Mouse (Mus musculus): ENCODE data around the gene Gorasp1. TPM values are rescaled to one million over a fixed set of nuclear protein-coding genes. Genes with fewer than 3 reads are reported as not detected.
A peak's percentile ranks its signal among the peaks of the same experiment; 100 is the strongest.

The Gorasp1 gene
- total RNA-seq, 2 experiments from 2014 or later: 33.1 to 40.8 TPM

DNA sequence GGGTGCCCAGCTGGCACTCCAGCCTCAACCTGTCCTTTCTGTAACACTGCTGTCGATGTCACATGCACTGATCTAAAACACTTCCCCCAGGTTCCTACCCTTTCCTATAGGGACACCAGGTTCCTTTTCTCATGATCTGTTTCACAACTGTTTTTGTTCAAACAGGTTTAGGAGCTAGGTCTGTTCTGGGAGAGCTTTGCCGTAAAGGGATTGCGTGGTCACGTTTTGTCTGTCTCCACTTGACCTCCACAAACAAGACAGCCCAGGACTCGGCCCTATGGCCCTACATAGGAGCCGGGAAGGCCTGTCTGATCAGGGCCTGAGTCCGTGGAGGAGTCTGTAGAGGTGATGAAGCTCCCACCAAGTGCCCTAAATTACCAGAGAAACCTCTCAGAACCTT is 32.4 kb upstream of the Gorasp1 start:
- TF ChIP-seq CTCF (conservative IDR thresholded peaks at IDR 0.05): no peak
- no peak overlapping the region for H3K27ac ChIP-seq
- DNase-seq (ENCODE audit: low spot score in 2 of 2): no peak
- H3K4me3 ChIP-seq: no peak overlapping the region

DNA sequence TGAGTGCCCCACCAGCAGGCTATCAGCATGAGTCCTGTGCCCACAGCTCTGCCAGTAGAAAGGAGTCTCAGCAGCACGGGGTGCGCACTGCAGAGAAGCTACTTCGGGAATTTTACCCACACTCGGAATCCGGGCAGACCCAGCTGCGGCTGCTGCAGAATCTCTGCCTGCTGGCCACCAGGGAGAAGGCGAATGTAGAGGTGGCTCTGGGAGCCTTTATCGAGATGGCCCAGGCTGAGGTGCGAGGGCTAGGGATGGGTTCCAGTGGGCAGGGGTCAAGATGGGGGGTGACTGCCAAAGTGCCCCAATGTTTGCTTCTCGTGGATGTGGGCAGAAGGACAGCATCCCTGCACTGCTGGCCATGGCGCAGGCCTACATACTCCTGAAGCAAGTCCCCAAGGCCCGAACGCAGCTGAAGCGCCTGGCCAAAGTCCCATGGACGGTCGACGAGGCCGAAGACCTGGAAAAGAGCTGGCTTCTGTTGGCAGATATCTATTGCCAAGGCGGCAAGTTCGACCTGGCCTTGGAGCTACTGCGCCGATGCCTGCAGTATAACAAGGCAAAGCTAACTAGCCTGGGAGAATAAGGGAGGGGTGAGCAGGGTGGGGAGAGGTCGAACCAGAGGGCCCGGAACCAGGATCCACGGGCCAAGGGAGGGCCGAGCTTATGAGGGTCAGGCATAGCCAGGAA is 29.0 kb upstream of the Gorasp1 start:
- DNase-seq (ENCODE audit: low spot score in 2 of 2): no peak
- Histone ChIP-seq H3K4me3 (no peak overlapping the region), H3K27ac (no peak overlapping the region)
- TF ChIP-seq CTCF (conservative IDR thresholded peaks at IDR 0.05): no peak

DNA sequence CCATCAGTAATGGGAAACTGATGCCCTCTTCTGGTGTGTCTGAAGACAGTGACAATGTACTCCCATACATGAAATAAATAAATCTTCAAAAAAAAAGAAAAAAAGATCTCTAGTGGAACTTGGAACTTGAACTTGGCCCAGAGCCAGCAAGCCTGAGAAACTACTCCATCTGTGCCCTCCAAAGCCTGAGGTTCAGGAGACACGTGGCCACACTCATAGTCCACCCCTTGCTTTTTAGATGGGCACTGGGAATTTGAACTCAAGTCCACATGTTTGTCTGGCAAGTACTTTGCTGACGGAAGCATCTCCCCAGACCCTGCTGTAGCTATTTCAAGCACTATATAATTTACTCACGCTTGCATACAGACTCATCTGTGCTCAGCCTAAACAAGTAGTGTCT is 27.8 kb upstream of the Gorasp1 start:
- Histone ChIP-seq H3K27ac (no peak overlapping the region), H3K4me3 (no peak overlapping the region)
- TF ChIP-seq CTCF (conservative IDR thresholded peaks at IDR 0.05): no peak
- DNase-seq (ENCODE audit: low spot score in 2 of 2): no peak

DNA sequence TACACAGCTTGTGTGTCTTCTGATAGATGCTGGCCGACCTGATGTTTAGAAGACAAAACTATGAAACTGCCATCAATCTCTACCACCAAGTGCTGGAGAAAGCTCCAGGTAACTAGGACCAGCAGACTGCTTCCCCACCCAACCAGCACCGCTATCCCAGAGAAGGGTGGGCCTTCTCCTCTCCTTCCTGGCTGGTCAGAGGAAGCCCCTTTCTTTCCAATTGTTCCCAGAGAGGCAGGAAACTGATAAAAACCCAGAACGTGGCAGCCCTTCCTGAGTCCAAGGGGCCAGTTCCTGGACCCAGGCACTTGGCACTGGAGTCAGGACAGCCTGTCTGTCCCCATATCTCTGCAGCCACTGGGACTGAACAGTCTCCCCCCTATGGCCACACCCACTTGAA is 26.8 kb upstream of the Gorasp1 start:
- no peak overlapping the region for H3K4me3 ChIP-seq
- no peak for DNase-seq (ENCODE audit: low spot score in 2 of 2)
- no peak overlapping the region for H3K27ac ChIP-seq
- no peak for TF ChIP-seq CTCF (conservative IDR thresholded peaks at IDR 0.05)

DNA sequence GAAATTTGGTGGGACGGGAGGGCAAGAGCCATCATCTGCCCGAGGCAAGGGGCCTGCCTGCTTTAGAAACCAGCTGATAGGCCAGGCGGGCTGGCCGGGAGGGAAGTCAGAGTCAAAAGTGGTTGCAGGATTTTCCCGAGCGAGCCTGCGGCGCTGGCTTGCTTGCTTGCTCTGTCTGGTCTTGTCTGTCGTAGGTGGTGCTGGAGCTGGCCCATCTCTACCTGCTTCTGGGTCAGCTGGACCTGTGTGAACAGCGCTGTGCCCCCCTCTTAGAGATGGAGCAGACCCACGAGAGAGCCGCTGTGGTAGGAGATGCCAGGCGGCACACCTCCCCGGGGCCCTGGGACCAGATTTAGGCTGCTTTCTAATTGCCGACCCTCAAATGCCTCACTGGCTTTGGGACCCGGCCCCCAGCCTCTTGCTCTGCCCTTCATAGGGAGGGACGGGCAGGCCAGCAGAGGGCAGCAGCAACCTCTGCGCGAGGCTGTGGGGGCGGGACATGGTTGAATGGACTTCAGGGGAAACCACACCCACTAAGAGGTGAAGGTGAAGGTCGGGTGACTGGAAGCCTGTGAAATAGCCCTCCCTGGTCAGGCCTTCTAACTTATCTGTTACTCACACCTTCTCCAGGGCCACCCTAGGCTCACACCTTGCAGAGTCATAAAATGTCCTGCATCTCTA is 25.8 kb upstream of the Gorasp1 start:
- no peak overlapping the region for H3K27ac ChIP-seq
- TF ChIP-seq CTCF (conservative IDR thresholded peaks at IDR 0.05): peak; percentile 85
- DNase-seq (ENCODE audit: low spot score in 2 of 2): no peak
- no peak overlapping the region for H3K4me3 ChIP-seq

DNA sequence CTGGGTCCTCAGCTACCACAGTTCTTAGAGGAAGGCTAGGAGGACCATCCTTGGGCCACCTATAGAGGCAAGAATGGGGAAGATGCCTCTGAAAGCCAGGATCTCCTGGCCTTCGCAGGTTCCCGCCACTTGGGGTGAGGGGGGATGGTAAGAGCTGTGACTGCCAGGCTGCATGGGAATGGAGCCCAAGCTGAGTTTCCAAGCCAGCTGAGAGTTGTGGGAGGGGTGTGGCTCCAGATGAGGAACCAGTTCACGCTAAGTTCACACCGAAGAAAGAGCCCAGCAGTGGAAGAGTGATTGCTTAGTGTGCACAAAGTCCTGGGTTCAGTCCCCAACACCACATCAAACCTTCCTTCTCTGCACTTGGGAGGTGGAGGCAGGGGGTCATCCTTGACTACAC is 24.9 kb upstream of the Gorasp1 start:
- DNase-seq (ENCODE audit: low spot score in 2 of 2): no peak
- TF ChIP-seq CTCF (conservative IDR thresholded peaks at IDR 0.05): no peak
- Histone ChIP-seq H3K27ac (no peak overlapping the region), H3K4me3 (no peak overlapping the region)

DNA sequence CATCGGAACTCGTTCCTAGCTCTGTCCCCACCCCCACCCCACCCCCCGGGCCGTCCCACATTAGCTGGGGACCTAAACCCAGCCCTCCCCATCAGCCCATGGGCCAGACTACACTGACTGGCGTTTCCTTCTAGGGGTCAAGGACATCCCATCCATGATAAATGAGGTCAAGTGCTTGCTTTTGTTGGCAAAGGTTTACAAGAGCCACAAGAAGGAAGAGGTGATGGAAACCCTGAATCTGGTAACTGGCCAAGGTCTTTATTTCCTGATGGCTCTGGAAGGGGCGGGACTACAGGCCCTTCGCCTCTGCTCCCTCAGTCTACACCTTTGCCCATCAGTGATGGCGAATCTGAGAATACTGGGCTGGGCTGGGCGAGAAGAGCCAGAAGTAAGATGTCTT is 21.5 kb upstream of the Gorasp1 start:
- DNase-seq (ENCODE audit: low spot score in 2 of 2): no peak
- no peak for TF ChIP-seq CTCF (conservative IDR thresholded peaks at IDR 0.05)
- no peak overlapping the region for H3K27ac ChIP-seq
- H3K4me3 ChIP-seq: no peak overlapping the region

DNA sequence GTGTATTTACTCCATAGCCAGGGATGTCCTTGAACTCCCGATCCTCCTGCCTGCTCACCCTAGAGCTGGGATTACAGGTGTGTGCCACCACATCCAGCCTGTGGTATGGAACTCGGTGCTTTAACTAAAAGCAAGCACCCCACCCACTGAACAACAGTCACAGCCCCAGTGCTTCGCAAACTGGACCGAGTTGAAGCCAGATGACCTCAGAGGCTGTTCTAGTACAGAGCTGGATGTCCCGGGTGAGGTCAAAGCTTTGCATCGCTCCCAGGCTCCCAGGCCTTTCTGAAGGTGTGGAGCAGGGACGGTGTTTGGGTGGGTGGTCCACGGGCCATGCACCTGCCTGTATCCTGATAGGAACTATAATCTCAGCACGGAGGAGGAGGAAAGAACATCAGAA is 14.0 kb upstream of the Gorasp1 start:
- no peak overlapping the region for H3K27ac ChIP-seq
- no peak overlapping the region for H3K4me3 ChIP-seq
- no peak for TF ChIP-seq CTCF (conservative IDR thresholded peaks at IDR 0.05)
- no peak for DNase-seq (ENCODE audit: low spot score in 2 of 2)

DNA sequence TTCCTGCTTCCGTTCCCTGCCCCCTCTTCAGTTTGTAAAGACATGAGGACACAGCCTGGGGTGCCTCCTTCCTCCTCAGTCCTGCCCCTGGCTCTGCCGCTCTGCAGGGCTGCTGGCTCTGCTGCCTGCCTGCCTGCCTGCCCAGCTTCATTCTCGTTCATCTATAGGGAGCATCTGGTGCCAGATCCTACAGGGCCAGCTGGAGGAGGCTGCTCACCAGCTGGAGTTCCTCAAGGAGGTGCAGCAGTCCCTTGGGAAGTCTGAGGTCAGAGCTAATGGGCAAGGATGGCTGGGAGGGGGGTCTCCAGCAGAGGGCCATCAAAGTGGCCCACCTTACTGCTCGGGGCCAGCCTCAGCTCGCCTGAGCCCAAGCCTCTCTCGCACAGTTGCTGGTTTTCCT is 13.1 kb upstream of the Gorasp1 start:
- TF ChIP-seq CTCF (conservative IDR thresholded peaks at IDR 0.05): no peak
- DNase-seq (ENCODE audit: low spot score in 2 of 2): no peak
- no peak overlapping the region for H3K4me3 ChIP-seq
- no peak overlapping the region for H3K27ac ChIP-seq

DNA sequence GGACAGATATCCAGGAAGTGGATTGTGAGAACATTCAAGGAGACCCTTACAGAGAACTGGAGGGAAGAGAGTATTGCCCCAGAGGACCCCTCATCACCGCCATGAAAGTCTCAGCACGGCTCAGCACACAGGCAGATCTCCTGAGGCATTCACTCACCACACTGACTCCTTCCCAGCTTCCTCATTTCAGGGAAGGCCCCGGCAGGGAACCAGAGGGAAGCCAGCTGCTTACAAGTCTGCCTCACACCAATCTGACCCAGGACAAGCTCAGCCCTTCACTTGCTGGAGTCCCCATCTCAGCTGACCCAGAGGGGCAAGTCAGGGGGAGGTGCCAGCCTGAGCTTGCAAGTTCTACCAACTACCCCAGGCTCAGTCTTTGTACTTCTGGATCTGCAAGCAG is 11.4 kb upstream of the Gorasp1 start:
- no peak for DNase-seq (ENCODE audit: low spot score in 2 of 2)

DNA sequence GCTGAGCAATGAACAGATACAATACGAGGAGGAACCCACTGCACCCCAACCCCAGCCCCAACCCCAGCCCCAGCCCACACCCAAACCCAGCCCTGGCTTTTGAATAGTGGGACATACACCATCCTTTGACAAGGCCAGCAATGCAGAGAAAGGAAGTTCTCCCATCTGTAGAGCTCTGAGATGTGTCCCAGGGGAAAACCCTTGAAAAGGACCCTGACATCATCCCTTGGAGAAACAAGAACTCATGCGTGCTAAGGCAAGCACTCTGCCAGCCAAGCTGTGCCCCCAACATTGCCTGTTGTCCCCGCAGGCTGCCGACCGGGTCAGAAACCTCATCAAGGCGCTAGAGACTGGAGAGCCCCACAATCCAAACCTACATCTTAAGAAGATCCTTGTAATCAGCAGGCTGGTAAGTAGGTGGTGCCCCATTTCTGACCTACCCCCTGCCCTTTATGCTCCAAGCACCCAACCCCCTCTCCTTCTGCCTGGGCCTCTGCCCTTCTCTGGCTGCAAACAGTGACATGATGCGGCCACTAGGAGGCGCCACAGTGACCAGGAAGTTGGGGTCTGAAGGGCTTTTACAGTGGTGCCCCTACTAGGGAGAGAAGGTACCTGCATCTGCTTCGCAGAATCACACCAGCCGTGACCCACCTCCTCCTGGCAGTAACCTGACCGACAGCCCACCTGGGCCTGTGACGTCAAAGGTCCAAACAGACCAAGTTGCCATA is 8.0 kb upstream of the Gorasp1 start:
- Histone ChIP-seq H3K4me3 (no peak overlapping the region), H3K27ac (no peak overlapping the region)
- DNase-seq (ENCODE audit: low spot score in 2 of 2): no peak
- TF ChIP-seq CTCF (conservative IDR thresholded peaks at IDR 0.05): peak; percentile 73

More for the DNA sequence above, 11.4 kb upstream of the Gorasp1 start:
- Histone ChIP-seq H3K27ac (no peak overlapping the region), H3K4me3 (no peak overlapping the region)
- TF ChIP-seq CTCF (conservative IDR thresholded peaks at IDR 0.05): no peak

DNA sequence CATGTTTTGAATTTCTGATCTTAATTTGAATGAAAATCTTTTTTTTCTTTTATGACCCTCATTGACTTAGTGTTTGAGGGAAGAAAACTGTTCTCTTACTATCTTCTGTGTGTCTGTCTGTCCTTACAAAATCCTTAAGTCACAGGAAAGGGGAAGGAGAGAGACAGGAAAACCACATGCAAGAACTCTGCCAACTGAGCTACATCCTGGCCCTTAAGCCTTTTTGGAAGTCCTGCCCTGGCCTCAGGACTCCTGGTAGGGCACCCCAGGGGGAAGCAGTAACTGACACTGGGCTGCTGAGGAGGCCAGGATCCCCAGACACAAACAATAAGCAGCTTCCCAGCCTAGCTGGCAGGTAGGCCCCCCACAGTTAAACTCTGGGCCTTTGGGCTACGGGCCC is 6.0 kb upstream of the Gorasp1 start:
- H3K27ac ChIP-seq: no peak overlapping the region
- no peak for TF ChIP-seq CTCF (conservative IDR thresholded peaks at IDR 0.05)
- no peak for DNase-seq (ENCODE audit: low spot score in 2 of 2)
- no peak overlapping the region for H3K4me3 ChIP-seq

DNA sequence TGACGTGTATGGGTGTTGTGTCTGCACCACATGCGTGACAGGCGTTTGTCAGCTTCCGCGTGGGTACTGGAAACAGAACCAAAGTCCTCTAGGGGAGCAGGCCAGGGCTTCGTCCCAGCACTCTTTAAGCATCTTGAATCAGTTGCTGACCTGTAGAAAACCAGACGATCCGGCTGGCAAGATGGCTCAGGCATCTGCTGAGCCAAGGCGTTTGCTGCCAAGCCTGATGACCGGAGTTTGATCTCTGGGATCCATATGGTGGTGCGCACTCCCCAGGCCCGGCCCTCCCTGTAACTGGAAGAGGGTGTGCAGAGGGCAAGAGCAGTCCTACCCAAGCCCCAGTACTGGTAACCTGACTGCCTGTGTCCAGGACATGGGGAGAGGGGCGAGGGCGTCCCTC is 4.5 kb upstream of the Gorasp1 start:
- DNase-seq (ENCODE audit: low spot score in 2 of 2): no peak
- TF ChIP-seq CTCF (conservative IDR thresholded peaks at IDR 0.05): no peak
- Histone ChIP-seq H3K4me3 (no peak overlapping the region), H3K27ac (no peak overlapping the region)
